Mouse (Mus musculus): ENCODE results near the gene Ppm1a. TPM values are rescaled to one million over a fixed set of nuclear protein-coding genes. Genes with fewer than 3 reads are reported as not detected.

The Ppm1a gene
- polyA plus RNA-seq (2015; fragmentation: Nextera tagmentation; extraction: Ambion mirVana) = 43.6 and 50.2 TPM in 2 replicates

GRCm38 (mm10) chr12:72757086-72757485, at the start of gene Ppm1a:
Ppm1a (plus strand) TSS chr12:72757455.
- DNase-seq (ENCODE audit: low spot score) = no peak

GRCm38 (mm10) chr12:72709981-72710380, 47.3 kb upstream of the Ppm1a start:
- DNase-seq (ENCODE audit: low spot score) = no peak

GRCm38 (mm10) chr12:72714896-72715295, 42.4 kb upstream of the Ppm1a start:
- DNase-seq (ENCODE audit: low spot score) = no peak

- no peak for DNase-seq (ENCODE audit: low spot score)
These were observed 41.4 kb upstream of the Ppm1a start for GRCm38 (mm10) chr12:72715846-72716245.

GRCm38 (mm10) chr12:72719046-72719445, 38.2 kb upstream of the Ppm1a start:
- DNase-seq (ENCODE audit: low spot score) = no peak

- DNase-seq (ENCODE audit: low spot score) = no peak
These were observed 37.7 kb upstream of the Ppm1a start for GRCm38 (mm10) chr12:72719452-72720087.

- no peak for DNase-seq (ENCODE audit: low spot score)
These were observed 35.5 kb upstream of the Ppm1a start for GRCm38 (mm10) chr12:72721710-72722109.

- DNase-seq (ENCODE audit: low spot score) = no peak
These were observed 33.3 kb upstream of the Ppm1a start for GRCm38 (mm10) chr12:72723965-72724364.

- no peak for DNase-seq (ENCODE audit: low spot score)
These were observed 30.2 kb upstream of the Ppm1a start for GRCm38 (mm10) chr12:72727021-72727420.

GRCm38 (mm10) chr12:72727611-72728010, 29.6 kb upstream of the Ppm1a start:
- DNase-seq (ENCODE audit: low spot score) = no peak

GRCm38 (mm10) chr12:72734112-72734511, 23.1 kb upstream of the Ppm1a start:
- no peak for DNase-seq (ENCODE audit: low spot score)

GRCm38 (mm10) chr12:72741176-72741575, 16.1 kb upstream of the Ppm1a start:
- no peak for DNase-seq (ENCODE audit: low spot score)

- DNase-seq (ENCODE audit: low spot score) = no peak
These were observed 12.4 kb upstream of the Ppm1a start for GRCm38 (mm10) chr12:72744803-72745360.

- DNase-seq (ENCODE audit: low spot score) = no peak
These were observed 11.8 kb upstream of the Ppm1a start for GRCm38 (mm10) chr12:72745486-72745885.

- no peak for DNase-seq (ENCODE audit: low spot score)
These were observed 8.9 kb upstream of the Ppm1a start for GRCm38 (mm10) chr12:72748341-72748740.

- no peak for DNase-seq (ENCODE audit: low spot score)
These were observed 8.4 kb upstream of the Ppm1a start for GRCm38 (mm10) chr12:72748841-72749240.

- DNase-seq (ENCODE audit: low spot score) = no peak
These were observed 7.8 kb upstream of the Ppm1a start for GRCm38 (mm10) chr12:72749500-72749899.

GRCm38 (mm10) chr12:72750016-72750415, 7.2 kb upstream of the Ppm1a start:
- no peak for DNase-seq (ENCODE audit: low spot score)

GRCm38 (mm10) chr12:72750606-72751005, 6.6 kb upstream of the Ppm1a start:
- DNase-seq (ENCODE audit: low spot score) = no peak

GRCm38 (mm10) chr12:72757596-72757995, 341 bp downstream of the Ppm1a start:
- no peak for DNase-seq (ENCODE audit: low spot score)

- no peak for DNase-seq (ENCODE audit: low spot score)
These were observed 2.7 kb downstream of the Ppm1a start for GRCm38 (mm10) chr12:72759956-72760355.

- peak; percentile 94 for DNase-seq (ENCODE audit: low spot score)
These were observed 3.3 kb downstream of the Ppm1a start for GRCm38 (mm10) chr12:72760376-72761229.

Measured in thymus, postnatal 0 days (tissue).